Mouse (Mus musculus) kidney, adult 10 weeks (tissue): ENCODE data around the gene Krtdap. TPM values are rescaled to one million over a fixed set of nuclear protein-coding genes. Genes with fewer than 3 reads are reported as not detected.

ENCODE experiments used
- polyA plus RNA-seq: library from polyadenylated mRNA; stranded (reverse); fragments of 350-450 nt; fragmentation: Illumina TruSeq; extraction: RNeasy Lipid Tissue Mini Kit (QIAGEN cat#74804); gene quantifications from one replicate; pipeline ENCODE4 v1.2.3, GENCODE M21; 2014; ENCODE audit warnings: low read depth, low replicate concordance

Krtdap gene
- polyA plus RNA-seq = not detected

DNA sequence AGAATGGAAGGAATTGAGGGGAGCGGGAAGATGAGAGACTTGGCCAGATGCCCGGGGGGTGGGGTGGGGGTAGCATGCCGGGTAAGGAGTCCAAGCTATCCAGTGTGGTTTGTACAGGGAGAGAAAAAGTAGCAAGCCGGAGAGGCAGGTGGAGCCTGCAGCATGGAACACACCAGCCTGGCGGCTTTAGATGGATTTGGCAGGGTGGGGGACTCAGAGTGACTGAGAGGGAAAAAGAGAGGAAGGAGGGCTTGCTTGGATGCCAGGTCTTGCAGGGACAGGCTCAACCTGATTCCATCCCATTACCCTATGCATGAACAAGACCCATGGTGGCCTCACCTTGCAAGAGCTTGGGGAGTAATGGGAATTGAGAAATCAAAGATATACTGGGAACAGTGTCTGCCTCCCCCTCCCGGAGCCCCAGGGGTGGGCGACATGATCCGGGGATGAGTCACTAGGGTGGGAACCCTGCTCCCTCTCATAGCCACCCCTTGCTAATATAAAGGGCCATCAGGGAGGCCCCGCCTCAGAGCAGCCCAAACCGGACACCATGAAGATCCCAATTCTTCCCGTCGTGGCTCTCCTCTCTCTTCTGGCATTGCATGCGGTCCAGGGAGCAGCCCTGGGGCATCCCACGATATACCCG is at the start of gene Krtdap:
Krtdap (plus strand) TSS at position 520 of the 646 bp plus-strand sequence.

DNA sequence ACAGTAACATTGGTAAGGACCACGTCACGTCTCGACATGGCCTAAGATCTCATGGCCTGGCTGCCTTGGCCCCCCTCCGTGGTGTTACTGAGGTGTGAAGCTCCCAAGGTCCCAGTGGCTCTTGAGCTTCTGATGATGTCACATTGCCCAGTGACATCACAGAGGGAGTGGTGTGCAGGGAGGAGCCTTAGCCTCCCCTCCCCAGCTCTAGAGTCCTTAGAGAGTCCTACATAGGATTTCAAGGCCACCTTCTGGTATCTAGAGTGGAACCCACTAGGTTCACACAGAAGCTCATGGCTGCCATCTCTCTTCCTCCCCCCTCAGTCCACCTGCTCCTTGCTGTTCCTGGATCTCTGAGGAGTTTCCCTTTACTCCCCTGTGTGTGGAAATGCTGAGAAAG is 44.1 kb upstream of the Krtdap start, which contains the start of gene Gapdhs:
Gapdhs (minus strand) TSS at position 65 of the 400 bp plus-strand sequence.

GRCm38 (mm10) chr7:30751086-30751669 is 36.5 kb upstream of the Krtdap start, which contains the start of gene Sbsn:
Gene Sbsn, plus strand, starts transcription at chr7:30751471.

DNA sequence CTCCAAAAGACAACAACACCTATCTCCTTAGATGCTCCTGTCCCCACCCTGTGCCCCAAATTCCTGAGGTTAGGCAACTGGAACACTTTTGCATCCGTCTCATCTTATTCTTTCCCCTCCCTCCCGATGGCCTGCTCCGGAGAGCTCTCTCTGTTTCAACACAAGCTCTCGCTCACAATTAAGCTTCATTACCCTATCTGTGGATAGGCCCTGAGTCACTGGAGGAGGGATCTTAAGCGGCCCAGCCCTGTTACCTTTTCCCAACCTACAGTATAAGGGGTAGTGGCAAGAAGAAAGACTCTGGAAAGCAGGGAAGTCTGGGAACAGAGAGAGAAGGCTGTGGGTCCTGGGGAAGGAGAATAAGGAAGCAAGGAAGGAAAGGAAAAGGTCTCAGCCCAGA is 24.2 kb upstream of the Krtdap start, which contains the start of gene Dmkn:
Dmkn (plus strand) TSS at position 301 of the 400 bp plus-strand sequence.

GRCm38 (mm10) chr7:30823675-30824074 is 36.0 kb downstream of the Krtdap start, which contains the start of gene Ffar2:
Gene Ffar2, minus strand, starts transcription at chr7:30823775.

Other genes starting within 250 kb of the Krtdap start
- 6.5 TPM for gene Hspb6, start 235.7 kb upstream of the Krtdap start, polyA plus RNA-seq
- gene Proser3, start 235.6 kb upstream of the Krtdap start, polyA plus RNA-seq = 0.81 TPM
- not detected for gene Lin37, start 228.1 kb upstream of the Krtdap start, polyA plus RNA-seq
- 15.9 TPM for gene U2af1l4, start 224.6 kb upstream of the Krtdap start, polyA plus RNA-seq
- 2.1 TPM for gene Gm49396, start 224.6 kb upstream of the Krtdap start, polyA plus RNA-seq
- 24.8 TPM for gene Psenen, start 224.3 kb upstream of the Krtdap start, polyA plus RNA-seq
- not detected for gene Igflr1, start 222.5 kb upstream of the Krtdap start, polyA plus RNA-seq
- gene Kmt2b, start 199.2 kb upstream of the Krtdap start, polyA plus RNA-seq = 2.1 TPM
- not detected for gene Zbtb32, start 189.0 kb upstream of the Krtdap start, polyA plus RNA-seq
- not detected for gene Upk1a, start 175.0 kb upstream of the Krtdap start, polyA plus RNA-seq
- gene Cox6b1, start 161.7 kb upstream of the Krtdap start, polyA plus RNA-seq = 1,773 TPM
- gene Etv2, start 152.0 kb upstream of the Krtdap start, polyA plus RNA-seq = not detected
- 0.40 TPM for gene Rbm42, start 137.6 kb upstream of the Krtdap start, polyA plus RNA-seq
- gene Haus5, start 122.9 kb upstream of the Krtdap start, polyA plus RNA-seq = 1.5 TPM
- not detected for gene Pmis2, start 116.3 kb upstream of the Krtdap start, polyA plus RNA-seq
- not detected for gene 2200002J24Rik, start 89.0 kb upstream of the Krtdap start, polyA plus RNA-seq
- gene Atp4a, start 75.7 kb upstream of the Krtdap start, polyA plus RNA-seq = 6.0 TPM
- gene Tmem147, start 58.4 kb upstream of the Krtdap start, polyA plus RNA-seq = 25.1 TPM
- not detected for gene Gapdhs, start 44.2 kb upstream of the Krtdap start, polyA plus RNA-seq
- gene Sbsn, start 36.4 kb upstream of the Krtdap start, polyA plus RNA-seq = 0.24 TPM
- not detected for gene Dmkn, start 24.1 kb upstream of the Krtdap start, polyA plus RNA-seq
- not detected for gene Ffar2, start 35.9 kb downstream of the Krtdap start, polyA plus RNA-seq
- not detected for gene Ffar3, start 68.3 kb downstream of the Krtdap start, polyA plus RNA-seq
- not detected for gene Ffar1, start 73.7 kb downstream of the Krtdap start, polyA plus RNA-seq
- gene Cd22, start 92.4 kb downstream of the Krtdap start, polyA plus RNA-seq = not detected
- gene Mag, start 127.0 kb downstream of the Krtdap start, polyA plus RNA-seq = not detected
- not detected for gene Hamp2, start 136.8 kb downstream of the Krtdap start, polyA plus RNA-seq
- not detected for gene Hamp, start 156.1 kb downstream of the Krtdap start, polyA plus RNA-seq
- 37.8 TPM for gene Usf2, start 168.9 kb downstream of the Krtdap start, polyA plus RNA-seq
- gene Lsr, start 185.6 kb downstream of the Krtdap start, polyA plus RNA-seq = 1.5 TPM
- gene Fam187b, start 185.9 kb downstream of the Krtdap start, polyA plus RNA-seq = 3.2 TPM